11 mouse cellular contexts compared by ENCODE assay signal in the genomic region with DNA sequence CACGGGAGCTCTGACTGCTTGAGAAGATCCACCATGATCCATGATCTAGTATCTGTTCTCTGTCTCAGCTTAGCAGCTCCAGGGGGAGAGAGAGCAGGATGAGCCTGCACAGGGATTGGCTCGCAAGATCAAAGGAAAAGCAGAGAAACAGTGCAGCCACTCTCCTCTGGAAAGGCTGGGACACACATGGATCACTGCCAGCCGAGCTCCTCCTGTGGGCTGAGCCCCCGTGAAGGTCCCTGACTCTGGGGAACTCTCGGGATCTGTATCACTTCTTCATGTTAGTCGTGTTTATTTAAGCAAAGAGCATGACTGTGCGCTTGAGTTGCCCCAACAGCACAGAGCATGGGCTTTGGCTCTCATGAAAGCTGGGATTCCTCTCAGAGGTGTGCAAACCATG. TPM values are rescaled to one million over a fixed set of nuclear protein-coding genes. Genes with fewer than 3 reads are reported as not detected.
DNase-seq lines count a peak whose midpoint lies in the region; ATAC-seq lines count a peak whose summit lies in the region.
"Had no signal": no experiment of that assay in that cellular context is flagged by ENCODE, and none has a peak within 500 bp of the region (broad histone marks: within the 10 kb centered on the region; RNA-seq: fewer than 3 reads in every experiment).

No protein-coding gene starts in this region.

- H3K36me3 ChIP-seq in heart, embryonic 13.5 days = no peaks in the 10 kb centered on the region
- H3K36me3 ChIP-seq: liver, embryonic 15.5 days had no signal

- 7% methylated on average over 7 of the region's 7 CpGs for WGBS in heart, embryonic 13.5 days

- H3K4me2 ChIP-seq in heart, embryonic 13.5 days = peak overlapping the region; percentile 38
- H3K4me2 ChIP-seq: liver, embryonic 15.5 days had no signal

- H3K4me3 ChIP-seq in heart, embryonic 13.5 days = no peak overlapping the region
- H3K4me3 ChIP-seq: liver, embryonic 15.5 days had no signal

- peaks cover 25% of the 10 kb centered on the region for H3K4me1 ChIP-seq in heart, embryonic 13.5 days
- H3K4me1 ChIP-seq: liver, embryonic 15.5 days had no signal

- no peaks in the 10 kb centered on the region for H3K27me3 ChIP-seq in heart, embryonic 13.5 days (replicated peaks)
- H3K27me3 ChIP-seq: liver, embryonic 15.5 days had no signal

- 0 out of 2 replicates have a peak overlapping the region, but pooled peaks have one; percentile 32 for H3K27ac ChIP-seq in heart, embryonic 13.5 days (replicated peaks)
- H3K27ac ChIP-seq: liver, embryonic 15.5 days had no signal

- ATAC-seq in heart, embryonic 13.5 days (ENCODE audit: extremely low read depth, insufficient number of reproducible peaks, low FRiP score, low TSS enrichment) = no peak
- no peak for ATAC-seq in megakaryocyte, adult 5-6 weeks (ENCODE audit: poor library complexity, severe bottlenecking)

- DNase-seq in heart, postnatal 25 days (ENCODE audit: low spot score) = no peak
- peak; percentile 43 for DNase-seq in Muller cell, postnatal 12 days (ENCODE audit: inconsistent ontology term)
- DNase-seq in embryo, embryonic 11 days = peak; percentile 66
- DNase-seq in mesoderm, embryonic 11.5 days (ENCODE audit: low read depth, low spot score) = peak; percentile 53
- DNase-seq in spleen, postnatal 10 days (ENCODE audit: low spot score in 2 of 2) = no peak
- no peak for DNase-seq in cerebellum, postnatal 25 days
- DNase-seq: spleen, adult 18-20 months had no signal

- intact Hi-C loops in heart, postnatal 25 days (cut with DNase I) = no loop called here

- no peak overlapping the region for H3K9ac ChIP-seq in heart, embryonic 13.5 days
- H3K9ac ChIP-seq: liver, embryonic 15.5 days had no signal

- H3K9me3 ChIP-seq in heart, embryonic 13.5 days = no peaks in the 10 kb centered on the region
- H3K9me3 ChIP-seq: liver, embryonic 15.5 days had no signal

RNA-seq across cellular contexts. Expression of a gene that starts 49.4 kb away (rescaled TPM):
- 0.19 and 0.24 TPM in 2 replicates for polyA plus RNA-seq in heart, embryonic 13.5 days (2015; fragmentation: Nextera tagmentation; extraction: Ambion mirVana)
- not detected for total RNA-seq in heart, postnatal 25 days (2021)
- total RNA-seq in megakaryocyte, adult 5-6 weeks (2015) = 0.18 and 0.59 TPM in 2 replicates
- not detected in 2 replicates for total RNA-seq in megakaryocyte, adult 5-6 weeks (2017)
- total RNA-seq: gastrocnemius, postnatal 4 days had no signal

Comparison
In these comparisons a context has a peak if more than half of its experiments do, and no peak if none do; other contexts are left out.
1. DNase-seq: peak in Muller cell, postnatal 12 days (single experiment), embryo, embryonic 11 days (single experiment) and mesoderm, embryonic 11.5 days (single experiment); none in heart, postnatal 25 days (single experiment), spleen, postnatal 10 days (0 of 2) and cerebellum, postnatal 25 days (0 of 2).